Mouse (Mus musculus) olfactory bulb, adult 2 months (tissue): ENCODE measurements around the gene Gpx6.

Experiments used
- CTCF ChIP-seq: fragments of 200-500 bp; IDR thresholded peaks from 2 replicates; pipeline ENCODE4 v1.5.1; 2012; ENCODE audit warnings: low read depth, mild to moderate bottlenecking, low read length, moderate library complexity; ENCODE audit not compliant: insufficient read depth
- POLR2A ChIP-seq: fragments of 200-500 bp; IDR thresholded peaks from 2 replicates; pipeline ENCODE4 v1.6.1; 2012; ENCODE audit warnings: mild to moderate bottlenecking, low read depth, low read length, moderate library complexity; ENCODE audit not compliant: insufficient read depth

DNA sequence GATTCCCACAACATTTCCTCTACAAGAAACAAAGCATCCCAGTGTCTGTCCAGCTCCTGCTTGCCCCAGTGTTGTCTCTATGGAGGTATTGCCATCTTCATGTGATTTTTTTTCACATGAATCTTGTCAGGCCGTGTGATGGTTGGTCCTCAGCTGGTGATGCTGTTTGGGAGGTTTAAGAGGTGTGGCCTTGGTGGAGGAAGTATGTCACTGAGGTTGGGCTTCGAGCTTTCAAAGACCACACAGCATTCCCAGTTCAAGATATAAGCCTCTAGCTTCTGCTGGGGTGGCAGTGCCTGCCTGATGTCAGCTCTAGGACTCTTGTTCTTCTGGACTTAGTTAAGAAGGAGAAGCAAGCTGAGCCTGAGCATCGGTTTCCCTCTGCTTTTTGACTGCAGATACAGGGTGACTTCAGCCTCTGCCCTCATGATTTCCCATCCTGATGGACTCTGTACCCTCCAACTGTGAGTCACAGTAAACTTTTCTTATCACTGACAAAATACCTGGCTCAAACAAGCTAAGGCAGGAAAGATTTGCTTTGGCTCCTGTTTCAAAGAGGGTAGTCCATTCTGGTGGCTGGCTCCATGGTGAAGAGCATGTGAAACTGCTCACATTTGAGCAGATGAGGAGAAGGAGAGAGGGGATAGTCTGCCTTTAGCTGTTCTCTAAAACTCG lies 49.0 kb upstream of the Gpx6 start:
- no peak for TF ChIP-seq CTCF
- no peak for TF ChIP-seq POLR2A
